Mouse (Mus musculus): ENCODE results near the gene Trim63. TPM values are rescaled to one million over a fixed set of nuclear protein-coding genes. Genes with fewer than 3 reads are reported as not detected.

Trim63 gene
- total and polyA plus RNA-seq, 3 experiments: 0.25 to 0.49 TPM; not detected in 1

- dilution Hi-C loops (cut with MboI; ENCODE audit: extremely low pct_ligation_motif_present, extremely low pct_unique_long_range_greater_than_20kb, low sequenced_read_pairs): no loop called here
- H3K4me1 ChIP-seq (ENCODE audit: control insufficient read depth in 1 of 2, insufficient read depth in 2 of 2): peaks cover 27 to 51% of the 10 kb centered on the region in 2 experiments
These were observed 38.8 kb downstream of the Trim63 start for GRCm38 (mm10) chr4:134353527-134354409.

DNA sequence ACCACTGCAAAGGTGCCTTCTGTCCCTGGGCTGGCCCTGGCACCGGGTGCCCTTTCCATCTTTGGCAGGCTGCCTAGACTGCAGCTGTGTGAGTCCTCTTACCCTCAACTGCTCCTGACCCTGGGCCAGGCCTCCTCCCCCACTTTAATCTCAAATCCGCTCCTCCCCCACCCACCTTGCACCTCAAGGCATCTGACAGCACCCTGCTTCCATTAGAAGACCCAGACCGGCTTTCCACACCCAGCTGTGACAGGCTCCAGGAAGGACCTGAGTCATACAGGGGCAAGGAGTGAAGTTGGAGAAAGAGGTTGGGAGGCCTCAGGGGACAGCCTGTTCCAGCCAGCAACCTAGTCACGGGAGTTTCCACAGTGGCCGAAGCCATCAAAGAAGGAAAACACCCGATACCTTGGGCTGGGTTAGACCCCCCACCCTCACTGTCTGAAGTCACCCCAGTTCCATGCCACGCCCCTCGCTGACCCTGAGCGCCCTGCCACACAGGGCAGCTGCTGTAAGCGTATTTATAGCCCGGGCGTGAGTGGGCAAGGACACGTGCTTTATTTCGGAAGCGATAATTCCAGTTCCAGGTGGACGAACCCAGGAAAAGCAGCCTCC lies 41.0 kb downstream of the Trim63 start:
- Histone ChIP-seq H3K9me3 (replicated peaks; ENCODE audit: low read length) (no peaks in the 10 kb centered on the region), H3K4me2 (ENCODE audit: insufficient read depth, low read depth, poor library complexity, severe bottlenecking) (peak overlapping the region; percentile 18; the same call in 1 of the 2 replicates), H3K79me2 (replicated peaks; ENCODE audit: control insufficient read depth, extremely low read depth, insufficient read depth, poor library complexity, severe bottlenecking) (no peaks in the 10 kb centered on the region), H3K4me3 (replicated peaks in 1 of 3; ENCODE audit: low read depth in 2 of 3, low read length in 2 of 3, poor library complexity in 1 of 3) (peak overlapping the region in 1 of 3 experiments; percentile 27), H3K27me3 (replicated peaks) (no peaks in the 10 kb centered on the region), H3K36me3 (replicated peaks in 1 of 2; ENCODE audit: control insufficient read depth in 1 of 2, insufficient read depth in 1 of 2, low read length in 1 of 2) (peaks cover 0 to 17% of the 10 kb centered on the region in 2 experiments), H3K4me1 (ENCODE audit: control insufficient read depth in 1 of 2, insufficient read depth in 2 of 2) (peaks cover 27 to 47% of the 10 kb centered on the region in 2 experiments), H3K27ac (ENCODE audit: insufficient read depth, low read depth) (0 out of 2 replicates have a peak overlapping the region, but pooled peaks have one; percentile 23), H3K9ac (ENCODE audit: insufficient read depth, low read depth) (no peak overlapping the region)
- DNase-seq (ENCODE audit: extremely low read depth): no peak
- dilution Hi-C loops (cut with MboI; ENCODE audit: extremely low pct_ligation_motif_present, extremely low pct_unique_long_range_greater_than_20kb, low sequenced_read_pairs) (no loop called here), in situ Hi-C loops (cut with MboI; ENCODE audit: low pct_ligation_motif_present, low pct_unique_long_range_greater_than_20kb, low sequenced_read_pairs) (no loop called here)
- no peak for TF ChIP-seq SIN3A (IDR thresholded peaks at IDR 0.05; ENCODE audit: low read length)
- peak; percentile 35; the same call in 1 of the 2 replicates for TF ChIP-seq BHLHE40 (IDR thresholded peaks at IDR 0.05; ENCODE audit: low read depth, low read length)
- no peak for TF ChIP-seq ZMIZ1 (IDR thresholded peaks at IDR 0.05; ENCODE audit: low read depth, low read length)
- no peak for TF ChIP-seq SMC3 (IDR thresholded peaks at IDR 0.05; ENCODE audit: low read depth, low read length)
- TF ChIP-seq CHD2 (IDR thresholded peaks at IDR 0.05; ENCODE audit: low read length): no peak
- TF ChIP-seq MEF2A (IDR thresholded peaks at IDR 0.05; ENCODE audit: borderline replicate concordance, low read depth, low read length): no peak

More at GRCm38 (mm10) chr4:134353527-134354409, 38.8 kb downstream of the Trim63 start:
- peaks cover 0 to 17% of the 10 kb centered on the region in 2 experiments for H3K36me3 ChIP-seq (replicated peaks in 1 of 2; ENCODE audit: control insufficient read depth in 1 of 2, insufficient read depth in 1 of 2, low read length in 1 of 2)
- DNase-seq (ENCODE audit: extremely low read depth): peak; percentile 66
- no peaks in the 10 kb centered on the region for H3K79me2 ChIP-seq (replicated peaks; ENCODE audit: control insufficient read depth, extremely low read depth, insufficient read depth, poor library complexity, severe bottlenecking)
- TF ChIP-seq MAFK (IDR thresholded peaks at IDR 0.05; ENCODE audit: insufficient replicate concordance, low read length) (no peak), NELFE (IDR thresholded peaks at IDR 0.05; ENCODE audit: low read depth, low read length) (no peak), IRF4 (IDR thresholded peaks at IDR 0.05; ENCODE audit: low read depth, low read length) (peak; percentile 85), KAT2A (IDR thresholded peaks at IDR 0.05; ENCODE audit: insufficient replicate concordance, low read length) (no peak), TBP (conservative IDR thresholded peaks at IDR 0.05; ENCODE audit: low read depth, low read length) (no peak), UBTF (IDR thresholded peaks at IDR 0.05; ENCODE audit: low read depth, low read length) (no peak), MAX (IDR thresholded peaks at IDR 0.05; ENCODE audit: low read length) (no peak), ZKSCAN1 (IDR thresholded peaks at IDR 0.05; ENCODE audit: borderline replicate concordance, low read depth, low read length) (no peak), MXI1 (IDR thresholded peaks at IDR 0.05; ENCODE audit: low read depth, low read length) (peak; percentile 69), RAD21 (IDR thresholded peaks at IDR 0.05; ENCODE audit: low read depth, low read length) (no peak), SMC3 (IDR thresholded peaks at IDR 0.05; ENCODE audit: low read depth, low read length) (no peak), ETS1 (conservative IDR thresholded peaks at IDR 0.05; ENCODE audit: low read depth, low read length) (peak; percentile 68), HCFC1 (IDR thresholded peaks at IDR 0.05; ENCODE audit: low read depth, low read length) (no peak), USF1 (IDR thresholded peaks at IDR 0.05; ENCODE audit: low read depth, low read length) (no peak), CHD2 (IDR thresholded peaks at IDR 0.05; ENCODE audit: low read length) (no peak), POLR2AphosphoS2 (IDR thresholded peaks at IDR 0.05; ENCODE audit: low read depth, low read length) (no peak), ZMIZ1 (IDR thresholded peaks at IDR 0.05; ENCODE audit: low read depth, low read length) (no peak), MYC (IDR thresholded peaks at IDR 0.05; ENCODE audit: low read depth, low read length) (no peak), MEF2A (IDR thresholded peaks at IDR 0.05; ENCODE audit: borderline replicate concordance, low read depth, low read length) (no peak), MAZ (IDR thresholded peaks at IDR 0.05; ENCODE audit: low read depth, low read length) (no peak), GABPA (IDR thresholded peaks at IDR 0.05; ENCODE audit: insufficient replicate concordance, low read depth, low read length) (no peak), JUN (IDR thresholded peaks at IDR 0.05; ENCODE audit: insufficient read depth, low read depth, low read length) (peak; percentile 37), RCOR1 (conservative IDR thresholded peaks at IDR 0.05; ENCODE audit: low read depth, low read length) (no peak), TCF12 (IDR thresholded peaks at IDR 0.05; ENCODE audit: low read depth, low read length) (no peak), USF2 (conservative IDR thresholded peaks at IDR 0.05; ENCODE audit: low read depth, low read length) (no peak), JUND (conservative IDR thresholded peaks at IDR 0.05; ENCODE audit: low read depth, low read length) (peak; percentile 9; the same call in 1 of the 2 replicates), ZC3H11A (IDR thresholded peaks at IDR 0.05; ENCODE audit: low read depth, low read length) (no peak), PAX5 (IDR thresholded peaks at IDR 0.05; ENCODE audit: low read length) (no peak), POLR2A (IDR thresholded peaks at IDR 0.05; ENCODE audit: low read depth, low read length) (no peak; the same call in 1 of the 2 replicates), ELF1 (IDR thresholded peaks at IDR 0.05; ENCODE audit: low read depth, low read length) (no peak), ZNF384 (IDR thresholded peaks at IDR 0.05; ENCODE audit: low read depth, low read length) (no peak), BHLHE40 (IDR thresholded peaks at IDR 0.05; ENCODE audit: low read depth, low read length) (peak; percentile 59), CTCF (conservative IDR thresholded peaks at IDR 0.05 in 1 of 2, IDR thresholded peaks at IDR 0.05 in 1 of 2; ENCODE audit: low read depth in 2 of 2, low read length in 2 of 2) (no peak), CHD1 (IDR thresholded peaks at IDR 0.05; ENCODE audit: low read depth, low read length) (no peak), NRF1 (IDR thresholded peaks at IDR 0.05; ENCODE audit: low read depth, low read length) (no peak), SIN3A (IDR thresholded peaks at IDR 0.05; ENCODE audit: low read length) (no peak), EP300 (IDR thresholded peaks at IDR 0.05; ENCODE audit: low read length) (peak; percentile 59; the same call in 1 of the 2 replicates), E2F4 (IDR thresholded peaks at IDR 0.05; ENCODE audit: insufficient replicate concordance, low read depth, low read length) (no peak)
- no peaks in the 10 kb centered on the region for H3K27me3 ChIP-seq (replicated peaks)
- peaks cover 9% of the 10 kb centered on the region for H3K9me3 ChIP-seq (replicated peaks; ENCODE audit: low read length)
- in situ Hi-C loops (cut with MboI; ENCODE audit: low pct_ligation_motif_present, low pct_unique_long_range_greater_than_20kb, low sequenced_read_pairs): loop anchor here (5.0 kb wide), 1 partner anchor 46 kb away; no protein-coding TSS in a partner anchor
- H3K4me3 ChIP-seq (replicated peaks in 1 of 3; ENCODE audit: low read depth in 2 of 3, low read length in 2 of 3, poor library complexity in 1 of 3): peak overlapping the region in 2 of 3 experiments; percentile 20 to 64
- H3K9ac ChIP-seq (ENCODE audit: insufficient read depth, low read depth): peak overlapping the region; percentile 45; the same call in 1 of the 2 replicates
- H3K4me2 ChIP-seq (ENCODE audit: insufficient read depth, low read depth, poor library complexity, severe bottlenecking): peak overlapping the region; percentile 99
- peak overlapping the region; percentile 81 for H3K27ac ChIP-seq (ENCODE audit: insufficient read depth, low read depth)
